Mouse (Mus musculus) CH12.LX (cell line): Measurements from ENCODE around the gene Gm20388.

Source experiments
- CTCF ChIP-seq, 2 experiments: IDR thresholded peaks in 1 of 2; conservative IDR thresholded peaks in 1 of 2; 2 replicates each; pipeline ENCODE4 v1.5.1; 2011 to 2012; ENCODE audit warnings: low read depth in 2 of 2, low read length in 2 of 2, improper control_type of control experiment in 1 of 2, inconsistent platforms in 1 of 2, mild to moderate bottlenecking in 1 of 2, moderate library complexity in 1 of 2
- GABPA ChIP-seq: IDR thresholded peaks from 2 replicates; pipeline ENCODE4 v1.6.1; 2012; ENCODE audit warnings: low read depth, low read length, improper control_type of control experiment, inconsistent platforms; ENCODE audit not compliant: insufficient replicate concordance
- JUND ChIP-seq: conservative IDR thresholded peaks from 2 replicates; pipeline ENCODE4 v1.6.1; 2011; ENCODE audit warnings: low read depth, low read length, improper control_type of control experiment
- USF2 ChIP-seq: conservative IDR thresholded peaks from 2 replicates; pipeline ENCODE4 v1.6.1; 2011; ENCODE audit warnings: low read depth, low read length, improper control_type of control experiment

DNA sequence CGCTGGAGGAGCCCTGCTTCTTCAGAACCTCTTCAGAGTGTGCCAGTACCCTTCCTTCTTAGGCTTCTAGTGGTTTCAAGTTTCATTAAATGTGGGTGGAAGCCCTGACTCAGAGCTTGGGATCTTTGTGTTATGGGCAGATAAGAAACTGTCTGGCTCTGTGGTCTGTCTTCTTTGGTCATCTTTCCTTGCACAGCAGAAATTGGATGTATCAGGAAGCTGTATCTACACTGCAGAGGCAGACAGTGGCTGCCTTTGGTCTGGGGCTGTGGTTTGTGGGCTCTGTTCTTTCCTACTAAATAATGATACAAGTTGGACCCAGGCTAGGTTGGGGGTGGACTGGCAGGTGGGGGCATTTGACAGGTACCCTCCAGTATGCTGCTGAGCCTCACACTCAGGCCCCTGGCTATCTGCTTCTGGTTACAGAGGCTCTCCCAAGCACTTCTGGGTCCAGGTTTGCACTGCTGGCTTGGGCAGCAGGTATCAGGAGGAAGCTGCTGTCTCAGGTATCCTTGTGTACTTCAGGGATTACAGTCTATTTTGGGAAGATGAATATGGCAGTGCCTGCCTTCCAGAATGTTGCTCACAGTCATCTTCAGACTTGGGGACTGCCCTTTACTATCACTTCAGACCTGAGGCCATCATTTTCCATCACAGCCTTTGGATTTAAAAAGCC lies 2045.3 kb downstream of the Gm20388 start:
- no peak for TF ChIP-seq CTCF (conservative IDR thresholded peaks at IDR 0.05 in 1 of 2, IDR thresholded peaks at IDR 0.05 in 1 of 2; ENCODE audit: low read depth in 2 of 2, low read length in 2 of 2)
- no peak for TF ChIP-seq GABPA
- TF ChIP-seq JUND: no peak
- no peak for TF ChIP-seq USF2
